Mouse (Mus musculus): ENCODE data around the gene Itpk1. TPM values are rescaled to one million over a fixed set of nuclear protein-coding genes. Genes with fewer than 3 reads are reported as not detected.

Itpk1 gene
- polyA plus RNA-seq, 1 experiment from 2014 or later = 24.0 TPM

- Histone ChIP-seq H3K4me1 (ENCODE audit: control insufficient read depth, insufficient read depth, low read length) (peaks cover 15% of the 10 kb centered on the region), H3K27ac (replicated peaks; ENCODE audit: low read depth, low read length) (no peak overlapping the region), H3K9ac (replicated peaks; ENCODE audit: low read length) (no peak overlapping the region), H3K4me2 (ENCODE audit: low read length) (no peak overlapping the region), H3K9me3 (ENCODE audit: control insufficient read depth, low read length) (no peaks in the 10 kb centered on the region), H3K27me3 (ENCODE audit: control insufficient read depth, insufficient read depth, low read length) (no peaks in the 10 kb centered on the region), H3K4me3 (replicated peaks; ENCODE audit: low read depth, low read length) (no peak overlapping the region), H3K36me3 (ENCODE audit: control insufficient read depth, insufficient read depth, low read length) (no peaks in the 10 kb centered on the region)
- DNase-seq (peak; percentile 70), ATAC-seq (ENCODE audit: low FRiP score, low TSS enrichment) (no peak)
- WGBS = 13% methylated on average over 4 of the region's 5 CpGs
Measured at GRCm38 (mm10) chr12:102733381-102733780, 28.7 kb upstream of the Itpk1 start.

GRCm38 (mm10) chr12:102730798-102731619 is 26.3 kb upstream of the Itpk1 start:
- Histone ChIP-seq H3K36me3 (ENCODE audit: control insufficient read depth, insufficient read depth, low read length) (no peaks in the 10 kb centered on the region), H3K9me3 (ENCODE audit: control insufficient read depth, low read length) (no peaks in the 10 kb centered on the region), H3K27ac (replicated peaks; ENCODE audit: low read depth, low read length) (peak overlapping the region; percentile 80), H3K27me3 (ENCODE audit: control insufficient read depth, insufficient read depth, low read length) (no peaks in the 10 kb centered on the region), H3K9ac (replicated peaks; ENCODE audit: low read length) (no peak overlapping the region), H3K4me3 (replicated peaks; ENCODE audit: low read depth, low read length) (peak overlapping the region; percentile 11; the same call in 1 of the 2 replicates), H3K4me1 (ENCODE audit: control insufficient read depth, insufficient read depth, low read length) (peaks cover 15% of the 10 kb centered on the region), H3K4me2 (ENCODE audit: low read length) (peak overlapping the region; percentile 46)
- peak; percentile 53 for ATAC-seq (ENCODE audit: low FRiP score, low TSS enrichment)
- DNase-seq = peak; percentile 25
- WGBS = 37% methylated on average over 16 of the region's 16 CpGs

GRCm38 (mm10) chr12:102729855-102730797 is 25.4 kb upstream of the Itpk1 start:
- peak overlapping the region; percentile 46 for H3K4me2 ChIP-seq (ENCODE audit: low read length)
- ATAC-seq (ENCODE audit: low FRiP score, low TSS enrichment) (peak; percentile 97), DNase-seq (peak; percentile 95)
- H3K27ac ChIP-seq (replicated peaks; ENCODE audit: low read depth, low read length) = peak overlapping the region; percentile 80
- peaks cover 15% of the 10 kb centered on the region for H3K4me1 ChIP-seq (ENCODE audit: control insufficient read depth, insufficient read depth, low read length)
- H3K9ac ChIP-seq (replicated peaks; ENCODE audit: low read length) = no peak overlapping the region; the same call in 1 of the 2 replicates
- H3K9me3 ChIP-seq (ENCODE audit: control insufficient read depth, low read length) = no peaks in the 10 kb centered on the region
- H3K36me3 ChIP-seq (ENCODE audit: control insufficient read depth, insufficient read depth, low read length) = no peaks in the 10 kb centered on the region
- WGBS = 33% methylated on average over 26 of the region's 26 CpGs
- no peaks in the 10 kb centered on the region for H3K27me3 ChIP-seq (ENCODE audit: control insufficient read depth, insufficient read depth, low read length)
- H3K4me3 ChIP-seq (replicated peaks; ENCODE audit: low read depth, low read length) = peak overlapping the region; percentile 16

GRCm38 (mm10) chr12:102725761-102726175 is 21.0 kb upstream of the Itpk1 start:
- peaks cover 6% of the 10 kb centered on the region for H3K4me1 ChIP-seq (ENCODE audit: control insufficient read depth, insufficient read depth, low read length)
- no peaks in the 10 kb centered on the region for H3K36me3 ChIP-seq (ENCODE audit: control insufficient read depth, insufficient read depth, low read length)
- H3K27me3 ChIP-seq (ENCODE audit: control insufficient read depth, insufficient read depth, low read length) = no peaks in the 10 kb centered on the region
- no peak overlapping the region for H3K4me2 ChIP-seq (ENCODE audit: low read length)
- WGBS = 91% methylated on average over 7 of the region's 7 CpGs
- no peak for ATAC-seq (ENCODE audit: low FRiP score, low TSS enrichment)
- DNase-seq = no peak
- H3K27ac ChIP-seq (replicated peaks; ENCODE audit: low read depth, low read length) = no peak overlapping the region
- H3K9ac ChIP-seq (replicated peaks; ENCODE audit: low read length) = no peak overlapping the region
- H3K4me3 ChIP-seq (replicated peaks; ENCODE audit: low read depth, low read length) = no peak overlapping the region
- no peaks in the 10 kb centered on the region for H3K9me3 ChIP-seq (ENCODE audit: control insufficient read depth, low read length)

GRCm38 (mm10) chr12:102725146-102725545 is 20.4 kb upstream of the Itpk1 start:
- no peak overlapping the region for H3K4me2 ChIP-seq (ENCODE audit: low read length)
- H3K27me3 ChIP-seq (ENCODE audit: control insufficient read depth, insufficient read depth, low read length) = no peaks in the 10 kb centered on the region
- WGBS = 92% methylated on average over 6 of the region's 6 CpGs
- H3K36me3 ChIP-seq (ENCODE audit: control insufficient read depth, insufficient read depth, low read length) = no peaks in the 10 kb centered on the region
- no peak overlapping the region for H3K4me3 ChIP-seq (replicated peaks; ENCODE audit: low read depth, low read length)
- no peak for DNase-seq
- ATAC-seq (ENCODE audit: low FRiP score, low TSS enrichment) = no peak
- 0 out of 2 replicates have a peak, but pooled peaks cover 3% of the 10 kb centered on the region for H3K4me1 ChIP-seq (ENCODE audit: control insufficient read depth, insufficient read depth, low read length)
- H3K9me3 ChIP-seq (ENCODE audit: control insufficient read depth, low read length) = no peaks in the 10 kb centered on the region
- H3K9ac ChIP-seq (replicated peaks; ENCODE audit: low read length) = no peak overlapping the region
- H3K27ac ChIP-seq (replicated peaks; ENCODE audit: low read depth, low read length) = no peak overlapping the region

- Histone ChIP-seq H3K9me3 (ENCODE audit: control insufficient read depth, low read length) (no peaks in the 10 kb centered on the region), H3K4me3 (replicated peaks; ENCODE audit: low read depth, low read length) (no peak overlapping the region), H3K36me3 (ENCODE audit: control insufficient read depth, insufficient read depth, low read length) (no peaks in the 10 kb centered on the region), H3K4me1 (ENCODE audit: control insufficient read depth, insufficient read depth, low read length) (no peaks in the 10 kb centered on the region), H3K9ac (replicated peaks; ENCODE audit: low read length) (no peak overlapping the region), H3K4me2 (ENCODE audit: low read length) (no peak overlapping the region), H3K27ac (replicated peaks; ENCODE audit: low read depth, low read length) (no peak overlapping the region), H3K27me3 (ENCODE audit: control insufficient read depth, insufficient read depth, low read length) (no peaks in the 10 kb centered on the region)
- ATAC-seq (ENCODE audit: low FRiP score, low TSS enrichment) (no peak), DNase-seq (no peak)
- 87% methylated on average over 6 of the region's 6 CpGs for WGBS
Measured at GRCm38 (mm10) chr12:102723861-102724260, 19.1 kb upstream of the Itpk1 start.

- H3K4me3 ChIP-seq (replicated peaks; ENCODE audit: low read depth, low read length) = no peak overlapping the region
- H3K27me3 ChIP-seq (ENCODE audit: control insufficient read depth, insufficient read depth, low read length) = no peaks in the 10 kb centered on the region
- H3K9ac ChIP-seq (replicated peaks; ENCODE audit: low read length) = no peak overlapping the region
- H3K27ac ChIP-seq (replicated peaks; ENCODE audit: low read depth, low read length) = no peak overlapping the region
- WGBS = 66% methylated on average over 8 of the region's 8 CpGs
- ATAC-seq (ENCODE audit: low FRiP score, low TSS enrichment) (no peak), DNase-seq (no peak)
- H3K36me3 ChIP-seq (ENCODE audit: control insufficient read depth, insufficient read depth, low read length) = no peaks in the 10 kb centered on the region
- H3K4me2 ChIP-seq (ENCODE audit: low read length) = no peak overlapping the region
- H3K9me3 ChIP-seq (ENCODE audit: control insufficient read depth, low read length) = no peaks in the 10 kb centered on the region
- no peaks in the 10 kb centered on the region for H3K4me1 ChIP-seq (ENCODE audit: control insufficient read depth, insufficient read depth, low read length)
Measured at GRCm38 (mm10) chr12:102722966-102723365, 18.2 kb upstream of the Itpk1 start.

GRCm38 (mm10) chr12:102722451-102722850 is 17.7 kb upstream of the Itpk1 start:
- no peaks in the 10 kb centered on the region for H3K9me3 ChIP-seq (ENCODE audit: control insufficient read depth, low read length)
- H3K27me3 ChIP-seq (ENCODE audit: control insufficient read depth, insufficient read depth, low read length) = no peaks in the 10 kb centered on the region
- H3K4me3 ChIP-seq (replicated peaks; ENCODE audit: low read depth, low read length) = no peak overlapping the region
- no peak overlapping the region for H3K9ac ChIP-seq (replicated peaks; ENCODE audit: low read length)
- no peaks in the 10 kb centered on the region for H3K36me3 ChIP-seq (ENCODE audit: control insufficient read depth, insufficient read depth, low read length)
- ATAC-seq (ENCODE audit: low FRiP score, low TSS enrichment) = no peak
- H3K4me1 ChIP-seq (ENCODE audit: control insufficient read depth, insufficient read depth, low read length) = no peaks in the 10 kb centered on the region
- 60% methylated on average over 11 of the region's 11 CpGs for WGBS
- H3K4me2 ChIP-seq (ENCODE audit: low read length) = no peak overlapping the region
- no peak for DNase-seq
- no peak overlapping the region for H3K27ac ChIP-seq (replicated peaks; ENCODE audit: low read depth, low read length)
